Mouse (Mus musculus) C2C12 (cell line): ENCODE measurements around the gene Atat1. TPM values are rescaled to one million over a fixed set of nuclear protein-coding genes. Genes with fewer than 3 reads are reported as not detected.
A peak's percentile ranks its signal among the peaks of the same experiment; 100 is the strongest.

Source experiments
- H3K27me3 ChIP-seq: one replicate; pipeline ENCODE4 v1.6.1; 2011; ENCODE audit not compliant: control insufficient read depth, insufficient read depth, insufficient read length
- H3K36me3 ChIP-seq: one replicate; pipeline ENCODE4 v1.6.1; 2011; ENCODE audit not compliant: control insufficient read depth, insufficient read depth
- H3K4me3 ChIP-seq: one replicate; pipeline ENCODE4 v1.5.1; 2011; ENCODE audit warnings: mild to moderate bottlenecking, control low read depth; ENCODE audit not compliant: poor library complexity, insufficient read depth, severe bottlenecking
- H3K79me2 ChIP-seq: one replicate; pipeline ENCODE4 v1.6.1; 2011; ENCODE audit not compliant: control insufficient read depth, insufficient read depth
- H3K79me3 ChIP-seq: one replicate; pipeline ENCODE4 v1.6.1; 2011; ENCODE audit warnings: low read depth, control low read depth
- H3ac ChIP-seq: one replicate; pipeline ENCODE3; 2011; ENCODE audit warnings: low read depth; ENCODE audit not compliant: control insufficient read depth, insufficient read length
- CEBPB ChIP-seq: IDR thresholded peaks from one replicate; pipeline ENCODE4 v1.6.1; 2011; ENCODE audit warnings: low read depth, mild to moderate bottlenecking, control low read depth, moderate library complexity
- CTCF ChIP-seq: IDR thresholded peaks from one replicate; pipeline ENCODE4 v1.5.1; 2011; ENCODE audit not compliant: control insufficient read depth, insufficient read depth, insufficient read length
- FOSL1 ChIP-seq: IDR thresholded peaks from one replicate; pipeline ENCODE4 v1.8.0; 2011; ENCODE audit warnings: mild to moderate bottlenecking, low read length; ENCODE audit not compliant: poor library complexity, insufficient read depth, severe bottlenecking
- MAX ChIP-seq: IDR thresholded peaks from one replicate; pipeline ENCODE4 v1.6.1; 2011; ENCODE audit warnings: mild to moderate bottlenecking, control low read depth
- MYOD1 ChIP-seq: IDR thresholded peaks from one replicate; pipeline ENCODE4 v1.6.1; 2011; ENCODE audit warnings: low read depth; ENCODE audit not compliant: control insufficient read depth, insufficient read length
- MYOG ChIP-seq: IDR thresholded peaks from one replicate; pipeline ENCODE4 v1.6.1; 2011; ENCODE audit not compliant: control insufficient read depth, insufficient read length; ENCODE audit errors: extremely low read depth
- USF1 ChIP-seq: IDR thresholded peaks from one replicate; pipeline ENCODE4 v1.6.1; 2011; ENCODE audit warnings: low read depth, mild to moderate bottlenecking, control low read depth, moderate library complexity
- polyA plus RNA-seq: library from polyadenylated mRNA; unstranded; fragments of >200 nt; fragmentation: generic; extraction: Trizol; gene quantifications from one replicate; pipeline ENCODE4 v1.2.1, GENCODE M21; 2012; ENCODE audit warnings: missing spikeins

Gene Atat1
- polyA plus RNA-seq, 1 experiment: 13.1 TPM

- Histone ChIP-seq H3K27me3 (no peaks in the 10 kb centered on the region), H3K4me3 (peak within 1 kb of the TSS; percentile 88), H3ac (peak within 1 kb of the TSS; percentile 80), H3K79me3 (peaks cover 59% of the 10 kb centered on the region), H3K79me2 (peaks cover 91% of the 10 kb centered on the region), H3K36me3 (peaks cover 66% of the 10 kb centered on the region)
- TF ChIP-seq MYOD1 (no peak), MAX (peak; percentile 92)
These were observed 6.6 kb upstream of the Atat1 start, which contains the start of the genes Mrps18b and Ppp1r10 for GRCm38 (mm10) chr17:35916297-35917142. Gene Mrps18b (minus strand): TSS chr17:35916389. Gene Ppp1r10 (plus strand): TSS chr17:35916434.

- Histone ChIP-seq H3K36me3 (peaks cover 66% of the 10 kb centered on the region), H3K79me3 (peaks cover 58% of the 10 kb centered on the region), H3K4me3 (peak overlapping the region; percentile 74), H3ac (peak overlapping the region; percentile 80), H3K27me3 (no peaks in the 10 kb centered on the region), H3K79me2 (peaks cover 90% of the 10 kb centered on the region)
- TF ChIP-seq USF1 (no peak), CTCF (no peak), CEBPB (no peak), MYOD1 (no peak), MYOG (no peak), MAX (no peak), FOSL1 (no peak)
These were observed 5.8 kb upstream of the Atat1 start for GRCm38 (mm10) chr17:35915538-35916296.

- Histone ChIP-seq H3ac (no peak overlapping the region), H3K27me3 (no peaks in the 10 kb centered on the region), H3K79me3 (peaks cover 52% of the 10 kb centered on the region), H3K36me3 (peaks cover 58% of the 10 kb centered on the region), H3K79me2 (peaks cover 84% of the 10 kb centered on the region), H3K4me3 (peak overlapping the region; percentile 74)
- TF ChIP-seq USF1: no peak
- no peak for TF ChIP-seq CEBPB
- no peak for TF ChIP-seq MAX
- TF ChIP-seq FOSL1: no peak
- no peak for TF ChIP-seq MYOD1
- no peak for TF ChIP-seq CTCF
- TF ChIP-seq MYOG: no peak
These were observed 5.1 kb upstream of the Atat1 start for GRCm38 (mm10) chr17:35914975-35915374.

- TF ChIP-seq CTCF (no peak), CEBPB (no peak), FOSL1 (no peak), MYOD1 (no peak), MYOG (no peak), USF1 (no peak), MAX (no peak)
- peak overlapping the region; percentile 48 for H3K4me3 ChIP-seq
- peaks cover 51% of the 10 kb centered on the region for H3K79me2 ChIP-seq
- H3ac ChIP-seq: peak overlapping the region; percentile 64
- H3K27me3 ChIP-seq: no peaks in the 10 kb centered on the region
- H3K36me3 ChIP-seq: peaks cover 44% of the 10 kb centered on the region
- peaks cover 18% of the 10 kb centered on the region for H3K79me3 ChIP-seq
These were observed 523 bp downstream of the Atat1 start for GRCm38 (mm10) chr17:35909186-35909918.

GRCm38 (mm10) chr17:35907609-35908008, 2.3 kb downstream of the Atat1 start:
- H3K36me3 ChIP-seq: peaks cover 36% of the 10 kb centered on the region

More at GRCm38 (mm10) chr17:35907609-35908008, 2.3 kb downstream of the Atat1 start:
- TF ChIP-seq MAX (no peak), MYOD1 (no peak), MYOG (no peak), FOSL1 (no peak), USF1 (no peak), CTCF (no peak), CEBPB (no peak)
- Histone ChIP-seq H3K79me3 (peaks cover 7% of the 10 kb centered on the region), H3K79me2 (peaks cover 33% of the 10 kb centered on the region), H3K27me3 (no peaks in the 10 kb centered on the region), H3ac (no peak overlapping the region), H3K4me3 (no peak overlapping the region)
